Mouse (Mus musculus) thymus, adult 2 months (tissue): Measurements from ENCODE around the gene Col25a1.

Experiments used
- CTCF ChIP-seq: fragments of 200-500 bp; IDR thresholded peaks from 2 replicates; pipeline ENCODE4 v1.5.1; 2012; ENCODE audit warnings: mild to moderate bottlenecking, control low read depth, low read length, moderate library complexity, borderline replicate concordance; ENCODE audit not compliant: control insufficient read depth, poor library complexity, insufficient read depth; ENCODE audit errors: extremely low read depth
- POLR2A ChIP-seq: fragments of 200-500 bp; IDR thresholded peaks from 2 replicates; pipeline ENCODE4 v1.6.1; 2012; ENCODE audit warnings: mild to moderate bottlenecking, low read length, control low read depth, moderate library complexity; ENCODE audit not compliant: control insufficient read depth, poor library complexity, insufficient read depth; ENCODE audit errors: extremely low read depth

- TF ChIP-seq POLR2A = no peak
- TF ChIP-seq CTCF = no peak
These were observed 450.3 kb downstream of the Col25a1 start for GRCm38 (mm10) chr3:130581577-130581976.
